Mouse (Mus musculus): Measurements from ENCODE around the gene Slco2b1. TPM values are rescaled to one million over a fixed set of nuclear protein-coding genes. Genes with fewer than 3 reads are reported as not detected.

Slco2b1 gene
- polyA plus RNA-seq, 1 experiment from 2014 or later, result 0.36 TPM

GRCm38 (mm10) chr7:99667096-99667495 is 44.0 kb downstream of the Slco2b1 start:
- H3K4me1 ChIP-seq (ENCODE audit: control insufficient read depth, insufficient read depth, low read length), result peaks cover 15% of the 10 kb centered on the region
- H3K4me2 ChIP-seq, result no peak overlapping the region
- WGBS (ENCODE audit: insufficient replicate concordance), result 87% methylated on average over 16 of the region's 16 CpGs
- no peak overlapping the region for H3K27ac ChIP-seq (ENCODE audit: low read depth, low read length)
- no peak for ATAC-seq (replicated peaks; ENCODE audit: insufficient number of reproducible peaks, low FRiP score, low TSS enrichment)
- no peaks in the 10 kb centered on the region for H3K36me3 ChIP-seq (ENCODE audit: control insufficient read depth, insufficient read depth, low read length)
- H3K27me3 ChIP-seq (ENCODE audit: control insufficient read depth, insufficient read depth, low read length), result peaks cover 4% of the 10 kb centered on the region; the same call in 1 of the 2 replicates
- no peak overlapping the region for H3K4me3 ChIP-seq (ENCODE audit: low read depth, low read length)
- H3K9ac ChIP-seq (ENCODE audit: low read depth, low read length), result no peak overlapping the region
- H3K9me3 ChIP-seq (replicated peaks; ENCODE audit: control insufficient read depth, low read length), result no peaks in the 10 kb centered on the region

GRCm38 (mm10) chr7:99665731-99666452 is 45.2 kb downstream of the Slco2b1 start:
- 85% methylated on average over 10 of the region's 10 CpGs for WGBS (ENCODE audit: insufficient replicate concordance)
- peaks cover 11% of the 10 kb centered on the region for H3K4me1 ChIP-seq (ENCODE audit: control insufficient read depth, insufficient read depth, low read length)
- H3K27ac ChIP-seq (ENCODE audit: low read depth, low read length), result no peak overlapping the region
- no peak for ATAC-seq (replicated peaks; ENCODE audit: insufficient number of reproducible peaks, low FRiP score, low TSS enrichment)
- H3K4me2 ChIP-seq, result no peak overlapping the region
- H3K27me3 ChIP-seq (ENCODE audit: control insufficient read depth, insufficient read depth, low read length), result peaks cover 4% of the 10 kb centered on the region; the same call in 1 of the 2 replicates
- H3K4me3 ChIP-seq (ENCODE audit: low read depth, low read length), result no peak overlapping the region
- H3K36me3 ChIP-seq (ENCODE audit: control insufficient read depth, insufficient read depth, low read length), result no peaks in the 10 kb centered on the region
- H3K9ac ChIP-seq (ENCODE audit: low read depth, low read length), result no peak overlapping the region
- no peaks in the 10 kb centered on the region for H3K9me3 ChIP-seq (replicated peaks; ENCODE audit: control insufficient read depth, low read length)

- no peak overlapping the region for H3K27ac ChIP-seq (ENCODE audit: low read depth, low read length)
- peaks cover 4% of the 10 kb centered on the region; the same call in 1 of the 2 replicates for H3K27me3 ChIP-seq (ENCODE audit: control insufficient read depth, insufficient read depth, low read length)
- no peak overlapping the region for H3K9ac ChIP-seq (ENCODE audit: low read depth, low read length)
- H3K9me3 ChIP-seq (replicated peaks; ENCODE audit: control insufficient read depth, low read length), result no peaks in the 10 kb centered on the region
- WGBS (ENCODE audit: insufficient replicate concordance), result 48% methylated on average over 11 of the region's 11 CpGs
- H3K36me3 ChIP-seq (ENCODE audit: control insufficient read depth, insufficient read depth, low read length), result no peaks in the 10 kb centered on the region
- ATAC-seq (replicated peaks; ENCODE audit: insufficient number of reproducible peaks, low FRiP score, low TSS enrichment), result no peak
- H3K4me2 ChIP-seq, result no peak overlapping the region
- H3K4me3 ChIP-seq (ENCODE audit: low read depth, low read length), result no peak overlapping the region
- peaks cover 11% of the 10 kb centered on the region for H3K4me1 ChIP-seq (ENCODE audit: control insufficient read depth, insufficient read depth, low read length)
Observed at GRCm38 (mm10) chr7:99664571-99665485, 46.3 kb downstream of the Slco2b1 start.

GRCm38 (mm10) chr7:99663507-99664220 is 47.5 kb downstream of the Slco2b1 start:
- peaks cover 8% of the 10 kb centered on the region for H3K27me3 ChIP-seq (ENCODE audit: control insufficient read depth, insufficient read depth, low read length)
- H3K9ac ChIP-seq (ENCODE audit: low read depth, low read length), result no peak overlapping the region
- no peak overlapping the region for H3K27ac ChIP-seq (ENCODE audit: low read depth, low read length)
- no peaks in the 10 kb centered on the region for H3K36me3 ChIP-seq (ENCODE audit: control insufficient read depth, insufficient read depth, low read length)
- WGBS (ENCODE audit: insufficient replicate concordance), result 75% methylated on average over 9 of the region's 9 CpGs
- peaks cover 7% of the 10 kb centered on the region for H3K4me1 ChIP-seq (ENCODE audit: control insufficient read depth, insufficient read depth, low read length)
- no peak overlapping the region for H3K4me3 ChIP-seq (ENCODE audit: low read depth, low read length)
- no peak for ATAC-seq (replicated peaks; ENCODE audit: insufficient number of reproducible peaks, low FRiP score, low TSS enrichment)
- H3K4me2 ChIP-seq, result no peak overlapping the region
- H3K9me3 ChIP-seq (replicated peaks; ENCODE audit: control insufficient read depth, low read length), result no peaks in the 10 kb centered on the region

- Histone ChIP-seq H3K9me3 (replicated peaks; ENCODE audit: control insufficient read depth, low read length) (no peaks in the 10 kb centered on the region), H3K36me3 (ENCODE audit: control insufficient read depth, insufficient read depth, low read length) (no peaks in the 10 kb centered on the region), H3K9ac (ENCODE audit: low read depth, low read length) (no peak overlapping the region), H3K4me1 (ENCODE audit: control insufficient read depth, insufficient read depth, low read length) (peaks cover 7% of the 10 kb centered on the region), H3K27ac (ENCODE audit: low read depth, low read length) (no peak overlapping the region), H3K4me3 (ENCODE audit: low read depth, low read length) (no peak overlapping the region), H3K27me3 (ENCODE audit: control insufficient read depth, insufficient read depth, low read length) (peaks cover 9% of the 10 kb centered on the region), H3K4me2 (no peak overlapping the region)
- WGBS (ENCODE audit: insufficient replicate concordance), result 56% methylated on average over 2 of the region's 2 CpGs
- no peak for ATAC-seq (replicated peaks; ENCODE audit: insufficient number of reproducible peaks, low FRiP score, low TSS enrichment)
Observed at GRCm38 (mm10) chr7:99662311-99662710, 48.8 kb downstream of the Slco2b1 start.

GRCm38 (mm10) chr7:99661571-99662230 is 49.4 kb downstream of the Slco2b1 start:
- H3K27ac ChIP-seq (ENCODE audit: low read depth, low read length), result no peak overlapping the region
- 59% methylated on average over 14 of the region's 14 CpGs for WGBS (ENCODE audit: insufficient replicate concordance)
- no peaks in the 10 kb centered on the region for H3K9me3 ChIP-seq (replicated peaks; ENCODE audit: control insufficient read depth, low read length)
- no peak overlapping the region for H3K9ac ChIP-seq (ENCODE audit: low read depth, low read length)
- no peak overlapping the region for H3K4me3 ChIP-seq (ENCODE audit: low read depth, low read length)
- no peak for ATAC-seq (replicated peaks; ENCODE audit: insufficient number of reproducible peaks, low FRiP score, low TSS enrichment)
- no peak overlapping the region for H3K4me2 ChIP-seq
- H3K27me3 ChIP-seq (ENCODE audit: control insufficient read depth, insufficient read depth, low read length), result peaks cover 9% of the 10 kb centered on the region
- H3K4me1 ChIP-seq (ENCODE audit: control insufficient read depth, insufficient read depth, low read length), result peaks cover 7% of the 10 kb centered on the region
- H3K36me3 ChIP-seq (ENCODE audit: control insufficient read depth, insufficient read depth, low read length), result no peaks in the 10 kb centered on the region

GRCm38 (mm10) chr7:99661071-99661470 is 50.1 kb downstream of the Slco2b1 start:
- H3K36me3 ChIP-seq (ENCODE audit: control insufficient read depth, insufficient read depth, low read length), result no peaks in the 10 kb centered on the region
- H3K4me2 ChIP-seq, result no peak overlapping the region
- H3K4me3 ChIP-seq (ENCODE audit: low read depth, low read length), result no peak overlapping the region
- no peak for ATAC-seq (replicated peaks; ENCODE audit: insufficient number of reproducible peaks, low FRiP score, low TSS enrichment)
- WGBS (ENCODE audit: insufficient replicate concordance), result 90% methylated on average over 9 of the region's 9 CpGs
- H3K27ac ChIP-seq (ENCODE audit: low read depth, low read length), result no peak overlapping the region
- H3K4me1 ChIP-seq (ENCODE audit: control insufficient read depth, insufficient read depth, low read length), result peaks cover 7% of the 10 kb centered on the region
- H3K9ac ChIP-seq (ENCODE audit: low read depth, low read length), result no peak overlapping the region; the same call in 1 of the 2 replicates
- H3K9me3 ChIP-seq (replicated peaks; ENCODE audit: control insufficient read depth, low read length), result no peaks in the 10 kb centered on the region
- peaks cover 9% of the 10 kb centered on the region for H3K27me3 ChIP-seq (ENCODE audit: control insufficient read depth, insufficient read depth, low read length)

Measured in heart, embryonic 11.5 days (tissue).